In the genomic region with DNA sequence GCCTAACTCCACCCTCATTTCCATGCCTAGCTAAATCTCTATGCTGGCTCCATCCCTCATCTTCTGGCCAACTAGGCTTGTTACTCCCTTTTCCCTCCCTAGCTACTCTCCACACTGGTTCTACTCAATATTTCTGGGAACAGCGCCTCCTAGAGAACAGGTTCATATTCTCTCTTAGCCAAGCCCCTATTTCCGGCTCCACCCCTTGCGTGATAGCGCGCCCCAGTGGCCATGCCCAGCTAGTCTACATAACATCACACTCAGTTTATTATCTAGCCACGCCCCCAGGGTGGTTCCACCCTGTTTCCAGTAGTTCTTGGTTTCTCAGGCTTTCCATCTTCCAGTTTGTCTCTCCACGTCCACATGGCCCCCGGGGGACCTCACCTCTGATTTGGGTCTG, we compare ENCODE assay signal across 8 mouse cellular contexts. TPM values are rescaled to one million over a fixed set of nuclear protein-coding genes. Genes with fewer than 3 reads are reported as not detected.
DNase-seq lines count a peak whose midpoint lies in the region; ATAC-seq and TF ChIP-seq lines count a peak whose summit lies in the region.

No protein-coding gene starts in this region.

- H3K9ac ChIP-seq in ES-E14 (ENCODE audit: insufficient read depth, low read depth, low read length, poor library complexity, severe bottlenecking), result no peak overlapping the region; the same call in 1 of the 2 replicates
- no peak overlapping the region for H3K9ac ChIP-seq in forebrain, embryonic 11.5 days (ENCODE audit: low read length)
- no peak overlapping the region for H3K9ac ChIP-seq in heart, embryonic 16.5 days (ENCODE audit: low read length)
- no peak overlapping the region for H3K9ac ChIP-seq in liver, embryonic 15.5 days
- no peak overlapping the region for H3K9ac ChIP-seq in neural tube, embryonic 13.5 days

- peak; percentile 90 for DNase-seq in ES-E14 (ENCODE audit: low read depth, low spot score)
- peak; percentile 94 for DNase-seq in c-Kit-positive CD71-positive TER-119-positive erythroid progenitor cells, embryonic 14.5 days (ENCODE audit: low spot score)
- peak; percentile 83 for DNase-seq in forebrain, embryonic 11.5 days (ENCODE audit: low spot score)
- peak; percentile 67 to 85 for DNase-seq in kidney, postnatal 36 days

- peak overlapping the region; percentile 92; the same call in 1 of the 2 replicates for H3K4me2 ChIP-seq in forebrain, embryonic 11.5 days (ENCODE audit: low read depth, low read length, severe bottlenecking)
- peak overlapping the region; percentile 85 for H3K4me2 ChIP-seq in heart, embryonic 16.5 days (ENCODE audit: low read depth, low read length)
- peak overlapping the region; percentile 88 for H3K4me2 ChIP-seq in liver, embryonic 15.5 days
- peak overlapping the region; percentile 79 for H3K4me2 ChIP-seq in neural tube, embryonic 13.5 days

- in situ Hi-C loops in ES-E14 (cut with MboI; ENCODE audit: low sequenced_read_pairs in 2 of 2, unreplicated experiment in 2 of 2), result no loop called here

- peak overlapping the region; percentile 24 to 40; a peak in 2 of 4 replicates for H3K4me3 ChIP-seq in ES-E14 (ENCODE audit: insufficient read depth in 1 of 2, low read depth in 1 of 2, low read length in 2 of 2, poor library complexity in 1 of 2, severe bottlenecking in 1 of 2)
- no peak overlapping the region for H3K4me3 ChIP-seq in forebrain, embryonic 11.5 days (ENCODE audit: low read depth, low read length)
- H3K4me3 ChIP-seq in heart, embryonic 16.5 days (ENCODE audit: low read length), result peak overlapping the region; percentile 67; the same call in 1 of the 2 replicates
- peak overlapping the region; percentile 61 for H3K4me3 ChIP-seq in liver, embryonic 15.5 days (replicated peaks)
- H3K4me3 ChIP-seq in neural tube, embryonic 13.5 days, result no peak overlapping the region
- peak overlapping the region; percentile 17; the same call in 1 of the 2 replicates for H3K4me3 ChIP-seq in testis, adult 2 months (ENCODE audit: control insufficient read depth, low read depth, low read length)

- peak; percentile 42; the same call in 1 of the 2 replicates for TF ChIP-seq CTCF in testis, adult 2 months (IDR thresholded peaks at IDR 0.05; ENCODE audit: control insufficient read depth, insufficient read depth, insufficient replicate concordance, low read depth, low read length)

- no peaks in the 10 kb centered on the region for H3K36me3 ChIP-seq in ES-E14 (ENCODE audit: control insufficient read depth, insufficient read depth, low read length, poor library complexity, severe bottlenecking)
- H3K36me3 ChIP-seq in forebrain, embryonic 11.5 days (ENCODE audit: control insufficient read depth, insufficient read depth, low read length), result no peaks in the 10 kb centered on the region; the same call in 1 of the 2 replicates
- H3K36me3 ChIP-seq in heart, embryonic 16.5 days (ENCODE audit: control insufficient read depth, insufficient read depth), result no peaks in the 10 kb centered on the region
- no peaks in the 10 kb centered on the region for H3K36me3 ChIP-seq in liver, embryonic 15.5 days (replicated peaks)
- H3K36me3 ChIP-seq in neural tube, embryonic 13.5 days, result peaks cover 23% of the 10 kb centered on the region
- no peaks in the 10 kb centered on the region for H3K36me3 ChIP-seq in testis, adult 2 months (ENCODE audit: control insufficient read depth, insufficient read depth, low read length)

- WGBS in forebrain, embryonic 11.5 days, result 4% methylated on average over 8 of the region's 8 CpGs
- WGBS in heart, embryonic 16.5 days, result 2% methylated on average over 8 of the region's 8 CpGs
- 3% methylated on average over 8 of the region's 8 CpGs for WGBS in liver, embryonic 15.5 days (ENCODE audit: insufficient replicate concordance)
- 4% methylated on average over 8 of the region's 8 CpGs for WGBS in neural tube, embryonic 13.5 days

- H3K27me3 ChIP-seq in forebrain, embryonic 11.5 days (ENCODE audit: control insufficient read depth, insufficient read depth, low read length), result 0 out of 2 replicates have a peak, but pooled peaks cover 3% of the 10 kb centered on the region
- H3K27me3 ChIP-seq in heart, embryonic 16.5 days (ENCODE audit: control insufficient read depth, insufficient read depth, low read length), result no peaks in the 10 kb centered on the region
- H3K27me3 ChIP-seq in liver, embryonic 15.5 days, result peaks cover 65% of the 10 kb centered on the region
- H3K27me3 ChIP-seq in neural tube, embryonic 13.5 days, result peaks cover 21% of the 10 kb centered on the region
- H3K27me3 ChIP-seq in testis, adult 2 months (ENCODE audit: control insufficient read depth, insufficient read depth, low read length), result no peaks in the 10 kb centered on the region

- no peaks in the 10 kb centered on the region for H3K9me3 ChIP-seq in ES-E14 (ENCODE audit: control insufficient read depth, insufficient read depth, low read depth, low read length)
- H3K9me3 ChIP-seq in forebrain, embryonic 11.5 days (ENCODE audit: control insufficient read depth, low read length), result no peaks in the 10 kb centered on the region
- H3K9me3 ChIP-seq in heart, embryonic 16.5 days (replicated peaks; ENCODE audit: control insufficient read depth, low read length), result no peaks in the 10 kb centered on the region
- H3K9me3 ChIP-seq in liver, embryonic 15.5 days (replicated peaks), result no peaks in the 10 kb centered on the region
- no peaks in the 10 kb centered on the region for H3K9me3 ChIP-seq in neural tube, embryonic 13.5 days

- no peak for TF ChIP-seq POLR2A in testis, adult 2 months (IDR thresholded peaks at IDR 0.05; ENCODE audit: control insufficient read depth, low read depth, low read length)

- peak; percentile 10; the same call in 1 of the 2 replicates for ATAC-seq in forebrain, embryonic 11.5 days (replicated peaks; ENCODE audit: low FRiP score)
- peak; percentile 35 for ATAC-seq in heart, embryonic 16.5 days (replicated peaks; ENCODE audit: extremely low read depth, insufficient read depth, low FRiP score)
- ATAC-seq in liver, embryonic 15.5 days (ENCODE audit: insufficient read depth), result peak; percentile 16; the same call in 1 of the 2 replicates
- no peak for ATAC-seq in neural tube, embryonic 13.5 days (ENCODE audit: low read depth)

- H3K4me1 ChIP-seq in ES-E14 (ENCODE audit: control insufficient read depth in 2 of 2, insufficient read depth in 2 of 2, low read length in 2 of 2, poor library complexity in 1 of 2), result peaks cover 0 to 32% of the 10 kb centered on the region in 2 experiments; a peak in 3 of 4 replicates
- peaks cover 17% of the 10 kb centered on the region for H3K4me1 ChIP-seq in forebrain, embryonic 11.5 days (replicated peaks; ENCODE audit: control insufficient read depth, insufficient read depth, low read length)
- H3K4me1 ChIP-seq in heart, embryonic 16.5 days (ENCODE audit: control insufficient read depth, insufficient read depth, low read length), result peaks cover 39% of the 10 kb centered on the region
- H3K4me1 ChIP-seq in liver, embryonic 15.5 days (replicated peaks), result peaks cover 45% of the 10 kb centered on the region
- peaks cover 37% of the 10 kb centered on the region for H3K4me1 ChIP-seq in neural tube, embryonic 13.5 days (replicated peaks)
- H3K4me1 ChIP-seq in testis, adult 2 months (ENCODE audit: control insufficient read depth, insufficient read depth, low read length), result peaks cover 38% of the 10 kb centered on the region

- no peak overlapping the region for H3K27ac ChIP-seq in ES-E14 (ENCODE audit: insufficient read depth, low read depth, low read length, poor library complexity, severe bottlenecking)
- no peak overlapping the region for H3K27ac ChIP-seq in forebrain, embryonic 11.5 days (ENCODE audit: low read depth, low read length)
- H3K27ac ChIP-seq in heart, embryonic 16.5 days (ENCODE audit: low read length), result no peak overlapping the region
- no peak overlapping the region for H3K27ac ChIP-seq in liver, embryonic 15.5 days (replicated peaks)
- no peak overlapping the region for H3K27ac ChIP-seq in neural tube, embryonic 13.5 days (replicated peaks)
- H3K27ac ChIP-seq in testis, adult 2 months (ENCODE audit: control insufficient read depth, insufficient read depth, low read depth, low read length), result no peak overlapping the region

RNA-seq across cellular contexts. Expression of gene Hrc, which starts 6.2 kb away (rescaled TPM):
- total RNA-seq in ES-E14 (2012; rRNA removed), result 0.71 and 1.4 TPM in 2 replicates
- not detected in 2 replicates for polyA plus RNA-seq in forebrain, embryonic 11.5 days (2014; fragmentation: Nextera tagmentation; extraction: Ambion mirVana)
- 26.6 and 28.7 TPM in 2 replicates for polyA plus RNA-seq in heart, embryonic 16.5 days (2015; fragmentation: Nextera tagmentation; extraction: Ambion mirVana)
- 0.31 and 0.54 TPM in 2 replicates for polyA plus RNA-seq in liver, embryonic 15.5 days (2015; fragmentation: Nextera tagmentation; extraction: Ambion mirVana)
- 0.55 and 0.74 TPM in 2 replicates for polyA plus RNA-seq in neural tube, embryonic 13.5 days (2015; fragmentation: Nextera tagmentation; extraction: Ambion mirVana)
- polyA plus RNA-seq in testis, adult 2 months (2012; rRNA removed), result 0.10 and 0.22 TPM in 2 replicates

RNA-seq across cellular contexts. Expression of gene Trpm4, which starts 7.7 kb away (rescaled TPM):
- total RNA-seq in ES-E14 (2012; rRNA removed), result 26.5 and 48.5 TPM in 2 replicates
- 5.6 and 6.8 TPM in 2 replicates for polyA plus RNA-seq in forebrain, embryonic 11.5 days (2014; fragmentation: Nextera tagmentation; extraction: Ambion mirVana)
- 12.4 and 18.0 TPM in 2 replicates for polyA plus RNA-seq in heart, embryonic 16.5 days (2015; fragmentation: Nextera tagmentation; extraction: Ambion mirVana)
- polyA plus RNA-seq in liver, embryonic 15.5 days (2015; fragmentation: Nextera tagmentation; extraction: Ambion mirVana), result 1.3 and 1.5 TPM in 2 replicates
- polyA plus RNA-seq in neural tube, embryonic 13.5 days (2015; fragmentation: Nextera tagmentation; extraction: Ambion mirVana), result 7.1 and 7.2 TPM in 2 replicates
- 52.2 and 54.8 TPM in 2 replicates for polyA plus RNA-seq in testis, adult 2 months (2012; rRNA removed)

RNA-seq across cellular contexts. Expression of gene Ppfia3, which starts 25.5 kb away (rescaled TPM):
- 6.9 and 12.6 TPM in 2 replicates for total RNA-seq in ES-E14 (2012; rRNA removed)
- 11.6 and 13.0 TPM in 2 replicates for polyA plus RNA-seq in forebrain, embryonic 11.5 days (2014; fragmentation: Nextera tagmentation; extraction: Ambion mirVana)
- polyA plus RNA-seq in heart, embryonic 16.5 days (2015; fragmentation: Nextera tagmentation; extraction: Ambion mirVana), result 1.5 TPM in 2 replicates
- polyA plus RNA-seq in liver, embryonic 15.5 days (2015; fragmentation: Nextera tagmentation; extraction: Ambion mirVana), result 0.09 and 0.14 TPM in 2 replicates
- polyA plus RNA-seq in neural tube, embryonic 13.5 days (2015; fragmentation: Nextera tagmentation; extraction: Ambion mirVana), result 18.4 and 20.3 TPM in 2 replicates
- polyA plus RNA-seq in testis, adult 2 months (2012; rRNA removed), result 1.1 and 1.2 TPM in 2 replicates

RNA-seq across cellular contexts. Expression of gene Lin7b, which starts 29.1 kb away (rescaled TPM):
- 5.6 and 11.3 TPM in 2 replicates for total RNA-seq in ES-E14 (2012; rRNA removed)
- polyA plus RNA-seq in forebrain, embryonic 11.5 days (2014; fragmentation: Nextera tagmentation; extraction: Ambion mirVana), result 0.48 and 1.5 TPM in 2 replicates
- polyA plus RNA-seq in heart, embryonic 16.5 days (2015; fragmentation: Nextera tagmentation; extraction: Ambion mirVana), result 0.81 and 0.91 TPM in 2 replicates
- not detected in 2 replicates for polyA plus RNA-seq in liver, embryonic 15.5 days (2015; fragmentation: Nextera tagmentation; extraction: Ambion mirVana)
- 11.1 and 11.6 TPM in 2 replicates for polyA plus RNA-seq in neural tube, embryonic 13.5 days (2015; fragmentation: Nextera tagmentation; extraction: Ambion mirVana)
- polyA plus RNA-seq in testis, adult 2 months (2012; rRNA removed), result 5.7 and 7.3 TPM in 2 replicates

RNA-seq across cellular contexts. Expression of gene Snrnp70, which starts 54.2 kb away (rescaled TPM):
- 303 and 310 TPM in 2 replicates for total RNA-seq in ES-E14 (2012; rRNA removed)
- 79.8 and 87.9 TPM in 2 replicates for polyA plus RNA-seq in forebrain, embryonic 11.5 days (2014; fragmentation: Nextera tagmentation; extraction: Ambion mirVana)
- polyA plus RNA-seq in heart, embryonic 16.5 days (2015; fragmentation: Nextera tagmentation; extraction: Ambion mirVana), result 145 and 161 TPM in 2 replicates
- 77.8 and 86.3 TPM in 2 replicates for polyA plus RNA-seq in liver, embryonic 15.5 days (2015; fragmentation: Nextera tagmentation; extraction: Ambion mirVana)
- 186 and 225 TPM in 2 replicates for polyA plus RNA-seq in neural tube, embryonic 13.5 days (2015; fragmentation: Nextera tagmentation; extraction: Ambion mirVana)
- polyA plus RNA-seq in testis, adult 2 months (2012; rRNA removed), result 180 and 202 TPM in 2 replicates

Comparison
In these comparisons a context has a peak if more than half of its experiments do, and no peak if none do; other contexts are left out.
1. H3K4me3 ChIP-seq: peak in ES-E14 (2 of 2), heart, embryonic 16.5 days (single experiment), liver, embryonic 15.5 days (single experiment) and testis, adult 2 months (single experiment); none in forebrain, embryonic 11.5 days (single experiment) and neural tube, embryonic 13.5 days (single experiment).
2. RNA of gene Hrc, which starts 6.2 kb away (polyA plus RNA-seq): 26.6 to 28.7 TPM in heart, embryonic 16.5 days; 0.55 to 0.74 TPM in neural tube, embryonic 13.5 days, 0.31 to 0.54 TPM in liver, embryonic 15.5 days, 0.10 to 0.22 TPM in testis, adult 2 months and not detected in forebrain, embryonic 11.5 days; every median in the first group is over 10 times any median in the second.
3. Peak in every context shown above with its lines, with median percentiles within 50 percentile points of each other: DNase-seq and H3K4me2 ChIP-seq.